Mouse (Mus musculus): ENCODE data around the gene Foxp4.

The Foxp4 gene

GRCm38 (mm10) chr17:47925988-47926387, 1.5 kb upstream of the Foxp4 start:
- no peak for DNase-seq

- DNase-seq: no peak
These were observed 988 bp upstream of the Foxp4 start for GRCm38 (mm10) chr17:47925340-47925926.

GRCm38 (mm10) chr17:47923678-47924382, 615 bp downstream of the Foxp4 start:
- peak; percentile 37 for DNase-seq

GRCm38 (mm10) chr17:47923011-47923677, 1.3 kb downstream of the Foxp4 start:
- DNase-seq: peak; percentile 23

GRCm38 (mm10) chr17:47922579-47922978, 1.9 kb downstream of the Foxp4 start:
- no peak for DNase-seq

GRCm38 (mm10) chr17:47922116-47922515, 2.3 kb downstream of the Foxp4 start:
- no peak for DNase-seq

- DNase-seq: no peak
These were observed 3.2 kb downstream of the Foxp4 start for GRCm38 (mm10) chr17:47921136-47921665.

- DNase-seq: no peak
These were observed 4.6 kb downstream of the Foxp4 start for GRCm38 (mm10) chr17:47919826-47920225.

- DNase-seq: no peak
These were observed 6.5 kb downstream of the Foxp4 start for GRCm38 (mm10) chr17:47917907-47918306.

- DNase-seq: no peak
These were observed 7.2 kb downstream of the Foxp4 start for GRCm38 (mm10) chr17:47917212-47917611.

GRCm38 (mm10) chr17:47914676-47915219, 9.7 kb downstream of the Foxp4 start:
- DNase-seq: no peak

- DNase-seq: no peak
These were observed 15.1 kb downstream of the Foxp4 start for GRCm38 (mm10) chr17:47909091-47910001.

- no peak for DNase-seq
These were observed 16.4 kb downstream of the Foxp4 start for GRCm38 (mm10) chr17:47908079-47908478.

GRCm38 (mm10) chr17:47907366-47907920, 17.0 kb downstream of the Foxp4 start:
- DNase-seq: no peak

- no peak for DNase-seq
These were observed 20.4 kb downstream of the Foxp4 start for GRCm38 (mm10) chr17:47903846-47904680.

- DNase-seq: no peak
These were observed 22.7 kb downstream of the Foxp4 start for GRCm38 (mm10) chr17:47901782-47902181.

GRCm38 (mm10) chr17:47900716-47901115, 23.7 kb downstream of the Foxp4 start:
- no peak for DNase-seq

GRCm38 (mm10) chr17:47899156-47899555, 25.3 kb downstream of the Foxp4 start:
- no peak for DNase-seq

GRCm38 (mm10) chr17:47897956-47898752, 26.3 kb downstream of the Foxp4 start:
- DNase-seq: no peak

- no peak for DNase-seq
These were observed 34.7 kb downstream of the Foxp4 start for GRCm38 (mm10) chr17:47889727-47890126.
